Mouse (Mus musculus) spleen, adult 18-20 months (tissue): Measurements from ENCODE around the gene Tspyl4.
"Not testable (repeated sequence)": the region's sequence is repeated elsewhere in the genome, so short reads cannot be mapped to it uniquely, and the experiment has no call there.

Experiments used
- DNase-seq, 2 experiments: peaks; one replicate each; pipeline ENCODE4 v3.0.0; 2022; ENCODE audit warnings: mixed read lengths in 2 of 2

The Tspyl4 gene

GRCm38 (mm10) chr10:34297299-34297979 is at the start of gene Tspyl4:
TSS of gene Tspyl4 (plus strand) at chr10:34297442.
- DNase-seq = peak; percentile 86 to 90

- no peak for DNase-seq
Observed at GRCm38 (mm10) chr10:34247757-34248156, 49.5 kb upstream of the Tspyl4 start.

- DNase-seq = no peak
Observed at GRCm38 (mm10) chr10:34249594-34249993, 47.6 kb upstream of the Tspyl4 start.

GRCm38 (mm10) chr10:34252833-34253232 is 44.4 kb upstream of the Tspyl4 start:
- not testable (repeated sequence) for DNase-seq

- no peak for DNase-seq
Observed at GRCm38 (mm10) chr10:34265106-34265505, 32.1 kb upstream of the Tspyl4 start.

- no peak for DNase-seq
Observed at GRCm38 (mm10) chr10:34267312-34268070, 29.8 kb upstream of the Tspyl4 start.

GRCm38 (mm10) chr10:34271681-34272080 is 25.6 kb upstream of the Tspyl4 start:
- no peak for DNase-seq

GRCm38 (mm10) chr10:34280591-34281175 is 16.6 kb upstream of the Tspyl4 start:
- DNase-seq = no peak

- DNase-seq = no peak
Observed at GRCm38 (mm10) chr10:34281211-34281961, 15.9 kb upstream of the Tspyl4 start.

GRCm38 (mm10) chr10:34281962-34282388 is 15.3 kb upstream of the Tspyl4 start, which contains the start of gene Tspyl1:
TSS of gene Tspyl1 (plus strand) at chr10:34282190.
- peak; percentile 96 to 97 for DNase-seq

- DNase-seq = no peak
Observed at GRCm38 (mm10) chr10:34282420-34283238, 14.6 kb upstream of the Tspyl4 start.

GRCm38 (mm10) chr10:34296911-34297298 is 337 bp upstream of the Tspyl4 start:
- no peak for DNase-seq

GRCm38 (mm10) chr10:34297980-34298753 is 925 bp downstream of the Tspyl4 start:
- no peak for DNase-seq

- no peak for DNase-seq
Observed at GRCm38 (mm10) chr10:34300368-34300767, 3.1 kb downstream of the Tspyl4 start.

GRCm38 (mm10) chr10:34307070-34307469 is 9.8 kb downstream of the Tspyl4 start:
- no peak for DNase-seq

- DNase-seq = no peak
Observed at GRCm38 (mm10) chr10:34309915-34310685, 12.9 kb downstream of the Tspyl4 start.

GRCm38 (mm10) chr10:34312536-34312935 is 15.3 kb downstream of the Tspyl4 start:
- DNase-seq = no peak

- DNase-seq = no peak
Observed at GRCm38 (mm10) chr10:34316571-34317216, 19.5 kb downstream of the Tspyl4 start.

GRCm38 (mm10) chr10:34317217-34317606 is 20.0 kb downstream of the Tspyl4 start:
- no peak for DNase-seq

- no peak for DNase-seq
Observed at GRCm38 (mm10) chr10:34320809-34321208, 23.6 kb downstream of the Tspyl4 start.
